Mouse (Mus musculus) G1E (cell line): ENCODE measurements around the gene Pex10.

Experiments
- GATA1 ChIP-seq: IDR thresholded peaks from 2 replicates; pipeline ENCODE4 v1.6.1; 2012; ENCODE audit warnings: borderline replicate concordance, low read length, inconsistent platforms, mixed read lengths
- GATA2 ChIP-seq: IDR thresholded peaks from 2 replicates; pipeline ENCODE4 v1.6.1; 2012; ENCODE audit warnings: low read depth, low read length, inconsistent platforms, borderline replicate concordance

DNA sequence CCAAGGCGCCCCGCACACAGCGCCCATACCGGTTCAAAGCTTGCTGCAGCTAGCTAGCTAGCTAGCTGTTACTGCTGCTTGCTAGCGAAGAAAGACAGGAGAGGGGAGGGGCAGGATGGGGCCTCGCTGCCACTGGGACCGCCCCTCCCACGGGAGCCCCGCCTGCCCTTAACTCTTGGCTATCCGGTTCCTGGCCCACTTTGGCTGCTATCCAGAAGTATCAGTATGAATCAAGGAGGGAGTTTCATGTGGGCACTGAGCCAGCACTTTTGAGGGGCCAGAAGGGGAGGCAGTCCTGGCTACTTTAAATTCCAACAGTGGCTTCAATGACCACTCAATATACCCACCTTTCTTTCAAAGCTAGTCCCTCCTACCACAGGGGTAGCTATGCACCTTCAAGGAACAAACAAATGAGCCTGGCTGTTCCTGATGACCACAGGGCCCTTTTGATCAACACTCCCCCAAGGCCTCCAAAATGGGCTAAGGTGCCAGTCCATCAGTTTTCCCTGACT is 47.4 kb upstream of the Pex10 start:
- TF ChIP-seq GATA2 (no peak), GATA1 (no peak)
